Mouse (Mus musculus): ENCODE results near the gene Myh8.

Myh8 gene

DNA sequence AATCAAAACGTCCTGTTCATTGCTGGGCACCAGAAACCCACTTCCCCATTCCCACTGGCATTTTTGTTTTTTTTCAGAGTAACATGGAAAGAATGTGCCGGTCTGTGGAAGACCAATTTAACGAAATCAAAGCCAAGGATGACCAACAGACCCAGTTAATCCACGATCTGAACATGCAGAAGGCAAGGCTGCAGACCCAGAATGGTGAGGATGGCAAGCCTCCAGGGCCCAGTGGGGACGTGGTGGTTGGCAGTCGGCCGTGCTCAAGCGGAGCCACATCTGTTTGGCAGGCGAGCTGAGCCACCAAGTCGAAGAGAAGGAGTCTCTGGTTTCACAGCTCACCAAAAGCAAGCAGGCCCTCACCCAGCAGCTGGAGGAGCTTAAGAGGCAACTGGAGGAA lies 81.1 kb downstream of the Myh8 start:
- no peak for DNase-seq (ENCODE audit: extremely low read depth, insufficient read length, low spot score)

All from 3134 (cell line).